Mouse (Mus musculus) MEL (cell line): ENCODE data around the gene Stra8.

Source experiments
- BHLHE40 ChIP-seq: IDR thresholded peaks from 2 replicates; pipeline ENCODE4 v1.6.1; 2012; ENCODE audit warnings: low read depth, mild to moderate bottlenecking, inconsistent platforms, low read length, improper control_type of control experiment, borderline replicate concordance
- CHD1 ChIP-seq: IDR thresholded peaks from 2 replicates; pipeline ENCODE4 v1.6.1; 2012; ENCODE audit warnings: low read depth, mild to moderate bottlenecking, inconsistent platforms, low read length, improper control_type of control experiment
- CTCF ChIP-seq, 3 experiments: IDR thresholded peaks in 2 of 3; conservative IDR thresholded peaks in 1 of 3; 2 replicates each; pipeline ENCODE4 v1.5.1; 2011 to 2012; ENCODE audit warnings: low read length in 3 of 3, low read depth in 2 of 3, mild to moderate bottlenecking in 2 of 3, improper control_type of control experiment in 1 of 3, inconsistent platforms in 1 of 3, mixed read lengths in 1 of 3, moderate library complexity in 1 of 3; ENCODE audit not compliant: control insufficient read depth in 1 of 3, insufficient read depth in 1 of 3, poor library complexity in 1 of 3, severe bottlenecking in 1 of 3
- ELF1 ChIP-seq: IDR thresholded peaks from 2 replicates; pipeline ENCODE4 v1.6.1; 2014; ENCODE audit warnings: low read depth, mild to moderate bottlenecking, inconsistent platforms, low read length, improper control_type of control experiment, moderate library complexity
- HCFC1 ChIP-seq: IDR thresholded peaks from 2 replicates; pipeline ENCODE4 v1.6.1; 2012; ENCODE audit warnings: low read depth, mild to moderate bottlenecking, inconsistent platforms, low read length, improper control_type of control experiment, moderate library complexity
- JUND ChIP-seq: IDR thresholded peaks from 2 replicates; pipeline ENCODE4 v1.6.1; 2011; ENCODE audit warnings: low read depth, mild to moderate bottlenecking, improper control_type of control experiment, low read length
- MAZ ChIP-seq: IDR thresholded peaks from 2 replicates; pipeline ENCODE4 v1.6.1; 2012; ENCODE audit warnings: low read depth, mild to moderate bottlenecking, inconsistent platforms, low read length, improper control_type of control experiment
- NELFE ChIP-seq: IDR thresholded peaks from 2 replicates; pipeline ENCODE4 v1.6.1; 2011; ENCODE audit warnings: low read depth, low read length, improper control_type of control experiment
- POLR2A ChIP-seq, 2 experiments: IDR thresholded peaks; 2 replicates each; pipeline ENCODE4 v1.6.1; 2011 to 2012; ENCODE audit warnings: low read length in 2 of 2, mild to moderate bottlenecking in 2 of 2, control low read depth in 1 of 2, improper control_type of control experiment in 1 of 2, low read depth in 1 of 2, moderate library complexity in 1 of 2; ENCODE audit not compliant: control insufficient read depth in 1 of 2, insufficient read depth in 1 of 2, poor library complexity in 1 of 2
- TBP ChIP-seq: IDR thresholded peaks from 2 replicates; pipeline ENCODE4 v1.8.0; 2011; ENCODE audit warnings: low read depth, low read length, improper control_type of control experiment
- USF2 ChIP-seq, 2 experiments: IDR thresholded peaks; 2 replicates each; pipeline ENCODE4 v1.6.1; 2011 to 2012; ENCODE audit warnings: improper control_type of control experiment in 2 of 2, low read length in 2 of 2, borderline replicate concordance in 1 of 2, inconsistent platforms in 1 of 2, low read depth in 1 of 2, mild to moderate bottlenecking in 1 of 2; ENCODE audit not compliant: insufficient read depth in 1 of 2

GRCm38 (mm10) chr6:34938929-34939325, 19.0 kb downstream of the Stra8 start:
- TF ChIP-seq CTCF (IDR thresholded peaks at IDR 0.05 in 2 of 3, conservative IDR thresholded peaks at IDR 0.05 in 1 of 3; ENCODE audit: control insufficient read depth in 1 of 3, insufficient read depth in 1 of 3, low read depth in 2 of 3, low read length in 3 of 3, poor library complexity in 1 of 3, severe bottlenecking in 1 of 3) (no peak), POLR2A (IDR thresholded peaks at IDR 0.05; ENCODE audit: control insufficient read depth in 1 of 2, insufficient read depth in 1 of 2, low read depth in 1 of 2, low read length in 2 of 2, poor library complexity in 1 of 2) (no peak), CHD1 (no peak), MAZ (no peak), ELF1 (no peak), TBP (no peak), USF2 (IDR thresholded peaks at IDR 0.05; ENCODE audit: borderline replicate concordance in 1 of 2, insufficient read depth in 1 of 2, low read depth in 1 of 2, low read length in 2 of 2) (no peak), BHLHE40 (no peak), JUND (no peak), HCFC1 (no peak), NELFE (no peak)
